Mouse (Mus musculus): ENCODE results near the gene Hdac4.

- TF ChIP-seq POLR2A (IDR thresholded peaks at IDR 0.05; ENCODE audit: extremely low read depth, insufficient read depth, low read length) = no peak
- TF ChIP-seq CTCF (IDR thresholded peaks at IDR 0.05; ENCODE audit: extremely low read depth, insufficient read depth, low read length) = no peak
Observed at GRCm38 (mm10) chr1:91894286-91894685, 301.2 kb downstream of the Hdac4 start.
